Mouse (Mus musculus) megakaryocyte progenitor cell, adult 5-6 weeks (primary cell): ENCODE data around the gene Olfr670. TPM values are rescaled to one million over a fixed set of nuclear protein-coding genes. Genes with fewer than 3 reads are reported as not detected.
"Not testable (repeated sequence)": the region's sequence is repeated elsewhere in the genome, so short reads cannot be mapped to it uniquely, and the experiment has no call there.

ENCODE experiments used
- ATAC-seq: replicated peaks from 2 replicates; pipeline ENCODE4 v1.8.0; 2016; ENCODE audit warnings: mild to moderate bottlenecking, moderate TSS enrichment, inconsistent platforms; ENCODE audit not compliant: poor library complexity
- total RNA-seq, 2 experiments: library from RNA; stranded (forward) in 1 of 2; stranded (reverse) in 1 of 2; fragments of 157-497, 149-512 nt in 1 of 2; fragments of 200-1000 nt in 1 of 2; gene quantifications; 2 replicates each; pipeline versions ENCODE4 v1.2.3 to v1.2.4; 2015 to 2017

Olfr670 gene
- total RNA-seq (2015) = not detected in 2 replicates
- total RNA-seq (2017) = not detected in 2 replicates

DNA sequence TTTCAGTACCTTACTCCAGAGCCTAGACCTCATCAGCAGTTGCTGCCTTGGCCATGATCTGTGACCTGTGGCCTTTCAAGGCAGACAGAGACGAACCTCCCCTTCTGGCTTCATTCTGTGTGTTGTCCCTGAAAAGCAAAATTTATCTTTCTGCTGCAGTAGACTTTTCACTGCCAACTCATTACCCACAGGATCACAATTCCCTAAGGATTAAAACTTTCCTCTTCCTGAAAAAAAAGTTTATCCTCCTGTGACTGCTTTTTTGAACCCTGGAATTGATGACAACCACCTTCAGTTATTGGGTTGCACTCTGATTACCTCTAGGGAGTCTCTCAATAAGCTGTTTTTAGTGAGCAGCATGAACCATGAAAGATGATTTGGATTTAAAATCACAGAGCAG, at the start of gene Olfr670:
Olfr670 (minus strand) TSS at position 101 of the 400 bp plus-strand sequence.
- ATAC-seq = no peak

DNA sequence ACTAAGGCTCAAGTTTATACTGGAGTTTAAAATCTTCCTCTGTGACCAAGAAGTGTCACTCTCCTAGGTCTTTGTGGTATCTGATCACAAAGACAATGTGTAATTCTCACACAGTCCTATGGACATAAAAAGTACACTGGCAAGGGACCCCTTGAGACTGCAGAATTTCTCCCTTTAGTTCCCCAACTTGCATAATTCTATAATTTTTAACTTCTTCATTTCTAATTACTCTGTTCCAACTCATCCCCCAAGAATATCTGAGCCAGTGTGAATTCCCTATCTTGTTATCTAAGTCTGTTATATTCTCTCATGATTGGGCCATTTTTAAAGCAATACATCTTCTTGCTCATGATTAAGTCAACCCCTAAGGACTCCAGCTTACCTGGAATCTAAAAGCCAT, 39.5 kb upstream of the Olfr670 start, which contains the start of gene Olfr672:
Olfr672 (minus strand) TSS at position 101 of the 400 bp plus-strand sequence.
- ATAC-seq = no peak

- no peak for ATAC-seq
These were observed 16.6 kb upstream of the Olfr670 start, which contains the start of gene Olfr671 for GRCm38 (mm10) chr7:104979026-104979425. TSS of gene Olfr671 (minus strand) at chr7:104979126.

- not testable (repeated sequence) for ATAC-seq
These were observed 10.1 kb upstream of the Olfr670 start for GRCm38 (mm10) chr7:104972507-104972906.

GRCm38 (mm10) chr7:104950234-104950633, 12.2 kb downstream of the Olfr670 start:
- peak; percentile 87 for ATAC-seq

DNA sequence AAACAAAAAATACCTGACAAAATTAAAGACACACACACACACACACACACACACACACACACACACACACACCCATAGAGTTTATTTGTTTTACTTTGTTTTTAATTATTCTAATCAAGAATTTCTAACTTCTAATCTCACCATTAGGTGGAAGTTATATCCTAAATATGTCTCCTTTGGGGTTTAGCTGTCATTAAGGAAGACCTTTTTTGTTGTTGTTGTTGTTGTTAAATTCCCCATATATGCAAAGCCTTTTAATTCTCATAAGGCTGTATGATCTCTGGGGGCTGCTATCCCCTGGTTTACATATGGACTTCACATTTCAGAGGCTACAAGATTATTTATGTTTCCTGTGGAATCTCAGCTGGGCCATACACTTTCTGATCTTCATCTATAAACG, 28.5 kb downstream of the Olfr670 start, which contains the start of gene Olfr669:
Olfr669 (plus strand) TSS at position 301 of the 400 bp plus-strand sequence.
- ATAC-seq = no peak

DNA sequence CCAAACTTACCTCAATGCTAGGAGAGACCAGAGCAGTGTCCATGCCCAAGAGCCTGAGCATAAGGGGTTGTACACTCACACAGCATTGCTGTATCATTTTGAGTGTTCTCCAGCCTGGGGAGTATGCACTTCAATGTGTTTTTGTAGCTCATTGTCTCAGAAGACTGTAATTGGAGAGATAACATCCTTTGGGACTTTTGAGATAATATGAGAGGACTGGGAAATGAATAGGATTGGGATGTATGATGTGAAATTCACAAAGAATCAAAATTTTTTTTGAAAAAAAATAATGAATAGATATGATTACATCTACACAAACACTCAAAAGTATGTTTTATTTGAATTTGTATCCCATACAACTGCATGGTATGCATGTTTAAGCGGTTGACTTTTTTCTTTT, 34.5 kb downstream of the Olfr670 start, which contains the start of gene Olfr668:
Olfr668 (minus strand) TSS at position 101 of the 400 bp plus-strand sequence.
- no peak for ATAC-seq

- ATAC-seq = no peak
These were observed 41.0 kb downstream of the Olfr670 start, which contains the start of gene Olfr667 for GRCm38 (mm10) chr7:104921382-104921781. TSS of gene Olfr667 (minus strand) at chr7:104921482.

Other genes with a start within 250 kb of the Olfr670 start
- gene Usp17le, start 185.2 kb downstream of the Olfr670 start, total RNA-seq (2015) = not detected in 2 replicates
- not detected in 2 replicates for gene Usp17le, start 185.2 kb downstream of the Olfr670 start, total RNA-seq (2017)
- gene Usp17lb, start 120.0 kb downstream of the Olfr670 start, total RNA-seq (2015) = not detected in 2 replicates
- gene Usp17lb, start 120.0 kb downstream of the Olfr670 start, total RNA-seq (2017) = not detected in 2 replicates
- gene Usp17la, start 105.6 kb downstream of the Olfr670 start, total RNA-seq (2015) = not detected in 2 replicates
- gene Usp17la, start 105.6 kb downstream of the Olfr670 start, total RNA-seq (2017) = not detected in 2 replicates
- not detected in 2 replicates for gene Olfr665, start 84.6 kb downstream of the Olfr670 start, total RNA-seq (2015)
- gene Olfr665, start 84.6 kb downstream of the Olfr670 start, total RNA-seq (2017) = not detected in 2 replicates
- not detected in 2 replicates for gene Olfr666, start 66.7 kb downstream of the Olfr670 start, total RNA-seq (2015)
- gene Olfr666, start 66.7 kb downstream of the Olfr670 start, total RNA-seq (2017) = not detected in 2 replicates
- gene Olfr667, start 41.1 kb downstream of the Olfr670 start, total RNA-seq (2015) = not detected in 2 replicates
- gene Olfr667, start 41.1 kb downstream of the Olfr670 start, total RNA-seq (2017) = not detected in 2 replicates
- gene Olfr668, start 34.6 kb downstream of the Olfr670 start, total RNA-seq (2015) = not detected in 2 replicates
- not detected in 2 replicates for gene Olfr668, start 34.6 kb downstream of the Olfr670 start, total RNA-seq (2017)
- not detected in 2 replicates for gene Olfr669, start 28.4 kb downstream of the Olfr670 start, total RNA-seq (2015)
- gene Olfr669, start 28.4 kb downstream of the Olfr670 start, total RNA-seq (2017) = not detected in 2 replicates
- gene Olfr671, start 16.5 kb upstream of the Olfr670 start, total RNA-seq (2015) = not detected in 2 replicates
- not detected in 2 replicates for gene Olfr671, start 16.5 kb upstream of the Olfr670 start, total RNA-seq (2017)
- not detected in 2 replicates for gene Olfr672, start 39.4 kb upstream of the Olfr670 start, total RNA-seq (2015)
- gene Olfr672, start 39.4 kb upstream of the Olfr670 start, total RNA-seq (2017) = not detected in 2 replicates
- gene Olfr675, start 65.8 kb upstream of the Olfr670 start, total RNA-seq (2015) = not detected in 2 replicates
- gene Olfr675, start 65.8 kb upstream of the Olfr670 start, total RNA-seq (2017) = not detected in 2 replicates
- not detected in 2 replicates for gene Olfr676, start 70.1 kb upstream of the Olfr670 start, total RNA-seq (2015)
- not detected in 2 replicates for gene Olfr676, start 70.1 kb upstream of the Olfr670 start, total RNA-seq (2017)
- gene Olfr677, start 88.8 kb upstream of the Olfr670 start, total RNA-seq (2015) = not detected in 2 replicates
- gene Olfr677, start 88.8 kb upstream of the Olfr670 start, total RNA-seq (2017) = not detected in 2 replicates
- not detected in 2 replicates for gene Olfr678, start 101.9 kb upstream of the Olfr670 start, total RNA-seq (2015)
- gene Olfr678, start 101.9 kb upstream of the Olfr670 start, total RNA-seq (2017) = not detected in 2 replicates
- gene Olfr679, start 118.6 kb upstream of the Olfr670 start, total RNA-seq (2015) = not detected in 2 replicates
- not detected in 2 replicates for gene Olfr679, start 118.6 kb upstream of the Olfr670 start, total RNA-seq (2017)
- not detected in 2 replicates for gene Olfr680-ps1, start 130.2 kb upstream of the Olfr670 start, total RNA-seq (2015)
- not detected in 2 replicates for gene Olfr680-ps1, start 130.2 kb upstream of the Olfr670 start, total RNA-seq (2017)
- not detected in 2 replicates for gene Olfr681, start 154.2 kb upstream of the Olfr670 start, total RNA-seq (2015)
- gene Olfr681, start 154.2 kb upstream of the Olfr670 start, total RNA-seq (2017) = not detected in 2 replicates
- gene Olfr683, start 184.4 kb upstream of the Olfr670 start, total RNA-seq (2015) = not detected in 2 replicates
- gene Olfr683, start 184.4 kb upstream of the Olfr670 start, total RNA-seq (2017) = not detected in 2 replicates
- not detected in 2 replicates for gene Olfr684, start 201.0 kb upstream of the Olfr670 start, total RNA-seq (2015)
- not detected in 2 replicates for gene Olfr684, start 201.0 kb upstream of the Olfr670 start, total RNA-seq (2017)
- gene Olfr685, start 223.4 kb upstream of the Olfr670 start, total RNA-seq (2015) = not detected in 2 replicates
- gene Olfr685, start 223.4 kb upstream of the Olfr670 start, total RNA-seq (2017) = not detected in 2 replicates
- gene Olfr686, start 244.9 kb upstream of the Olfr670 start, total RNA-seq (2015) = not detected in 2 replicates
- gene Olfr686, start 244.9 kb upstream of the Olfr670 start, total RNA-seq (2017) = not detected in 2 replicates